Mouse (Mus musculus): ENCODE results near the gene Gm20716. TPM values are rescaled to one million over a fixed set of nuclear protein-coding genes. Genes with fewer than 3 reads are reported as not detected.

The Gm20716 gene
- polyA plus RNA-seq, 1 experiment from 2014 or later = 26.7 TPM

- ATAC-seq (no peak), DNase-seq (ENCODE audit: low spot score) (no peak)
- no peak overlapping the region for H3K27ac ChIP-seq (ENCODE audit: low read depth, low read length)
- 94% methylated on average over 2 of the region's 2 CpGs for WGBS
- peaks cover 11% of the 10 kb centered on the region for H3K4me1 ChIP-seq (ENCODE audit: control insufficient read depth, insufficient read depth, low read length)
- H3K9me3 ChIP-seq (replicated peaks; ENCODE audit: control insufficient read depth, low read length) = no peaks in the 10 kb centered on the region
- H3K9ac ChIP-seq (ENCODE audit: low read length) = no peak overlapping the region
- H3K4me3 ChIP-seq (ENCODE audit: low read depth, low read length) = no peak overlapping the region
- H3K36me3 ChIP-seq (ENCODE audit: control insufficient read depth, insufficient read depth, low read length) = peaks cover 17% of the 10 kb centered on the region
- H3K4me2 ChIP-seq (ENCODE audit: low read length) = no peak overlapping the region
- H3K27me3 ChIP-seq (replicated peaks; ENCODE audit: control insufficient read depth, insufficient read depth, low read length) = no peaks in the 10 kb centered on the region
These were observed 38.3 kb downstream of the Gm20716 start for GRCm38 (mm10) chr2:168191856-168192255.

DNA sequence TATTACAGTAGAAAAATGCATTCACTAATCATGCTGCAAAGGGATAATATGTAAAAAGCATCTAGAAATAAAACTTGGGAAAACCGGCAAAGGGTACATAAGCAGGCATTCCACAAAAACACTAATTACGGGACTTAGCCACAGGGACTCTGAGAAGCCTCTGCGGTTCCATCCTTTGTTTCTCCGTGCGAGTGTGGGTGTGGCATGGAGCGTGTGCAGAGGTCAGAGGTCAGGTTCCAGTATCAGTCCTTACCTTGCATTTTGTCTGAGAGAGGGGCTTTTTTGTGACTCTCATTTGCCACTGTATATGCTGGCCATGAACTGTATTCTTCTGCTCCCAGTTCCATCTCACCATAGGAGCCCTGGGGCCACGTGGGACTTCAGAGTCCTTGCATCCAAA is 54.2 kb downstream of the Gm20716 start:
- no peak overlapping the region for H3K4me2 ChIP-seq (ENCODE audit: low read length)
- peaks cover 26% of the 10 kb centered on the region for H3K36me3 ChIP-seq (ENCODE audit: control insufficient read depth, insufficient read depth, low read length)
- H3K27me3 ChIP-seq (replicated peaks; ENCODE audit: control insufficient read depth, insufficient read depth, low read length) = no peaks in the 10 kb centered on the region
- ATAC-seq = no peak
- no peak overlapping the region for H3K9ac ChIP-seq (ENCODE audit: low read length)
- H3K4me1 ChIP-seq (ENCODE audit: control insufficient read depth, insufficient read depth, low read length) = no peaks in the 10 kb centered on the region
- no peak overlapping the region for H3K27ac ChIP-seq (ENCODE audit: low read depth, low read length)
- no peak for DNase-seq (ENCODE audit: low spot score)
- H3K9me3 ChIP-seq (replicated peaks; ENCODE audit: control insufficient read depth, low read length) = no peaks in the 10 kb centered on the region
- WGBS = 29% methylated on average over 7 of the region's 7 CpGs
- H3K4me3 ChIP-seq (ENCODE audit: low read depth, low read length) = no peak overlapping the region

DNA sequence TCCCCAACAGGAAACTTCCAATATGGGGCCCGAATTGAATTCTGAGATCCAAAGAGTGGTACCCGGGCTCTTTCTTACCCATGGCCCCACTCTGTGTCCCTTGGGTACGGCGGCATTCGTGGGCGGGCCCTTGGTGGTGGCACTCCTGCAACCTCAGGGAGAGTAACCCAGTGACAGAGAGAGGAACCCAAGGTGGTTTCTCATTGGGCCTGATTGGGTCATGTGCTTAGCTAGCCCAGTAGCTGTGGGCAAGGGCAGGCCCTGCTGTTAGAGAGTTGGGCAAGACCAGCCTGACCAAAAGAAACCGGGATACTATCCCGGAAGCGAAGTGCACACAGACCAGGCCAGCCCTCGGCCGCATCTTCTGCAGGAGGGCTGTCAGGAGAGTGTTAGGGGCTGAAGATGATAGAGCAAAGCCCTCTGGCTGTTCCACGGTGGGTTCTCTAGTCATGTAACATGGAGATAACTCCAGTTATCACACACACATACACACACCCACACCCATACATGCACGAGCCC is 59.9 kb downstream of the Gm20716 start:
- ATAC-seq = no peak
- DNase-seq (ENCODE audit: low spot score) = no peak

GRCm38 (mm10) chr2:168169800-168170113 is 60.4 kb downstream of the Gm20716 start:
- WGBS = 3% methylated on average over 9 of the region's 9 CpGs
- no peak for ATAC-seq
- no peaks in the 10 kb centered on the region for H3K9me3 ChIP-seq (replicated peaks; ENCODE audit: control insufficient read depth, low read length)
- H3K4me3 ChIP-seq (ENCODE audit: low read depth, low read length) = no peak overlapping the region
- H3K27me3 ChIP-seq (replicated peaks; ENCODE audit: control insufficient read depth, insufficient read depth, low read length) = no peaks in the 10 kb centered on the region
- peaks cover 9% of the 10 kb centered on the region; the same call in 1 of the 2 replicates for H3K4me1 ChIP-seq (ENCODE audit: control insufficient read depth, insufficient read depth, low read length)
- H3K27ac ChIP-seq (ENCODE audit: low read depth, low read length) = no peak overlapping the region
- no peak overlapping the region for H3K9ac ChIP-seq (ENCODE audit: low read length)
- H3K4me2 ChIP-seq (ENCODE audit: low read length) = no peak overlapping the region
- no peak for DNase-seq (ENCODE audit: low spot score)
- H3K36me3 ChIP-seq (ENCODE audit: control insufficient read depth, insufficient read depth, low read length) = no peaks in the 10 kb centered on the region

More for the DNA sequence above, 59.9 kb downstream of the Gm20716 start:
- no peak overlapping the region for H3K4me2 ChIP-seq (ENCODE audit: low read length)
- peaks cover 9% of the 10 kb centered on the region; the same call in 1 of the 2 replicates for H3K4me1 ChIP-seq (ENCODE audit: control insufficient read depth, insufficient read depth, low read length)
- no peaks in the 10 kb centered on the region for H3K27me3 ChIP-seq (replicated peaks; ENCODE audit: control insufficient read depth, insufficient read depth, low read length)
- peaks cover 3% of the 10 kb centered on the region; the same call in 1 of the 2 replicates for H3K36me3 ChIP-seq (ENCODE audit: control insufficient read depth, insufficient read depth, low read length)
- H3K9me3 ChIP-seq (replicated peaks; ENCODE audit: control insufficient read depth, low read length) = no peaks in the 10 kb centered on the region
- H3K4me3 ChIP-seq (ENCODE audit: low read depth, low read length) = no peak overlapping the region
- H3K9ac ChIP-seq (ENCODE audit: low read length) = no peak overlapping the region
- H3K27ac ChIP-seq (ENCODE audit: low read depth, low read length) = no peak overlapping the region
- 14% methylated on average over 13 of the region's 13 CpGs for WGBS

DNA sequence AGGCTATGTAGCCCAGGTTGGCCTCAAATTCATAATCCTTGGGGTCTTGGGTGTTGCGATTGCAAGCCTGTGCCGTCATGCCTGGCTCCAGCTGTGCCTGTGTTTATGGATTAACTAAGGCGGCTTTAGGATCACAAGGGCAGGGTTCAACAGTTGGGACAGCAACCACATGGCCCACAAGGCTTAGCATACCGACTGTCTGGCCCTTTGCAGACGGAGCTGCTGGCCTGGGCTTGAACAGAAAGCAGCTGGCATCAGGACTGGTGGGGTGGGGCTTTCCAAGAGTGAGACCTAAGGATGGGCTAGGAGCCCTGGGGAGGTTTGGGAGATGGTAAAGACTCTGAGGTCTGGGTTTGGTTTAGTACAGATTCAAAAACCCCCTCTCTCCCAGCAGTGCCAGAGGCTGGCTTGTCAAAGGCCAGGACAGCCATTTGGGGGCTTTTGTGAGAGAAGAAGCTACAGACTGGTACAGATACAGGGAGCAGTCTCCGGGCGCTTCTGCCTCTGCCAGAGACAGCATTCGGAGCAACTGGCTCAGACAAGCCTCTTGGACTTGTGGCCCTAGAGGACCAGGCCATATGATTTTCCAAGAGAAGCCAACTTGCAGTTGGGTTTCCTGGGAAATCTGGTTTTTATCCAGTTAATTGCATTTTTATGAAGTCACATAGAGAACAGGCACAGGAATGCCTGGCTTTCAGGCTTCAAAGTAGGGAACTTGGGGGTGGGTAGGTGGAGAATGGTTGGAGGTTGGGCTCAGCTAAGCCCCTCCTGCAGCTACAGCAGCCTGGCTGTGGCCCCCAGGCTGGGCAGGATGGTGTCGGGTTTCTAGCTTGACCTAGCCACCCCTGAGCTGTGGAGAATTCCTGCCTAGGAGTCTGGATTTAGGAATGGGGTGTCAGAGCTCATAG is 61.0 kb downstream of the Gm20716 start:
- H3K4me2 ChIP-seq (ENCODE audit: low read length) = no peak overlapping the region
- H3K27me3 ChIP-seq (replicated peaks; ENCODE audit: control insufficient read depth, insufficient read depth, low read length) = no peaks in the 10 kb centered on the region
- H3K27ac ChIP-seq (ENCODE audit: low read depth, low read length) = no peak overlapping the region
- whole genome bisulfite sequencing = 31% methylated on average over 9 of the region's 9 CpGs
- peaks cover 9% of the 10 kb centered on the region; the same call in 1 of the 2 replicates for H3K4me1 ChIP-seq (ENCODE audit: control insufficient read depth, insufficient read depth, low read length)
- no peak for DNase-seq (ENCODE audit: low spot score)
- no peaks in the 10 kb centered on the region for H3K36me3 ChIP-seq (ENCODE audit: control insufficient read depth, insufficient read depth, low read length)
- no peak overlapping the region for H3K4me3 ChIP-seq (ENCODE audit: low read depth, low read length)
- no peak overlapping the region for H3K9ac ChIP-seq (ENCODE audit: low read length)
- peak; percentile 10; the same call in 1 of the 2 replicates for ATAC-seq
- H3K9me3 ChIP-seq (replicated peaks; ENCODE audit: control insufficient read depth, low read length) = no peaks in the 10 kb centered on the region

DNA sequence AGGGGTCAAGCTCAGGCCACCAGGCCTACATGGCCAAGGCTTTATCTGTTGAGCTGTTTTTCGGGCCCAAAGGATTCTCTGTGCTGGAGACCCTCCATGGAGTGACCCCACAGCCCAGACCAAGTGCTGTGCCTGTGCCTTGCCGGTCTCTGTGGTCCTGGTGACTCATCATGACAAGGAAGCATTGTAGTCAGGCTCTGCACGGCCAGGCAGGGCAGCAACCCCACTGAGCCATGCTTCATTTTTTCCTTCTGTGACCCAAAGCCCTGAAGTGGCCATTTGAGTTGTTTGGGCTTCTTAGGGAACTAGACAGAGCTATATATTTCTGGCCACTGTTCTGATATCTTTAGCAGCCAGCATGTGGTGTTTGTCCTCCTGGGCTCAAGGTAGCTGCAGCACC is 62.4 kb downstream of the Gm20716 start:
- no peaks in the 10 kb centered on the region for H3K27me3 ChIP-seq (replicated peaks; ENCODE audit: control insufficient read depth, insufficient read depth, low read length)
- no peak overlapping the region for H3K27ac ChIP-seq (ENCODE audit: low read depth, low read length)
- H3K4me1 ChIP-seq (ENCODE audit: control insufficient read depth, insufficient read depth, low read length) = peaks cover 9% of the 10 kb centered on the region; the same call in 1 of the 2 replicates
- no peaks in the 10 kb centered on the region for H3K36me3 ChIP-seq (ENCODE audit: control insufficient read depth, insufficient read depth, low read length)
- no peak for ATAC-seq
- H3K9ac ChIP-seq (ENCODE audit: low read length) = no peak overlapping the region
- H3K9me3 ChIP-seq (replicated peaks; ENCODE audit: control insufficient read depth, low read length) = no peaks in the 10 kb centered on the region
- DNase-seq (ENCODE audit: low spot score) = no peak
- H3K4me3 ChIP-seq (ENCODE audit: low read depth, low read length) = no peak overlapping the region
- no peak overlapping the region for H3K4me2 ChIP-seq (ENCODE audit: low read length)
- WGBS = 57% methylated on average over 3 of the region's 3 CpGs

- H3K4me1 ChIP-seq (ENCODE audit: control insufficient read depth, insufficient read depth, low read length) = peaks cover 9% of the 10 kb centered on the region
- H3K4me2 ChIP-seq (ENCODE audit: low read length) = no peak overlapping the region
- no peak overlapping the region for H3K9ac ChIP-seq (ENCODE audit: low read length)
- WGBS = 52% methylated on average over 21 of the region's 21 CpGs
- no peaks in the 10 kb centered on the region for H3K9me3 ChIP-seq (replicated peaks; ENCODE audit: control insufficient read depth, low read length)
- H3K36me3 ChIP-seq (ENCODE audit: control insufficient read depth, insufficient read depth, low read length) = no peaks in the 10 kb centered on the region
- no peak for ATAC-seq
- DNase-seq (ENCODE audit: low spot score) = no peak
- H3K27ac ChIP-seq (ENCODE audit: low read depth, low read length) = no peak overlapping the region
- no peak overlapping the region for H3K4me3 ChIP-seq (ENCODE audit: low read depth, low read length)
- H3K27me3 ChIP-seq (replicated peaks; ENCODE audit: control insufficient read depth, insufficient read depth, low read length) = no peaks in the 10 kb centered on the region
These were observed 63.3 kb downstream of the Gm20716 start for GRCm38 (mm10) chr2:168166750-168167460.

DNA sequence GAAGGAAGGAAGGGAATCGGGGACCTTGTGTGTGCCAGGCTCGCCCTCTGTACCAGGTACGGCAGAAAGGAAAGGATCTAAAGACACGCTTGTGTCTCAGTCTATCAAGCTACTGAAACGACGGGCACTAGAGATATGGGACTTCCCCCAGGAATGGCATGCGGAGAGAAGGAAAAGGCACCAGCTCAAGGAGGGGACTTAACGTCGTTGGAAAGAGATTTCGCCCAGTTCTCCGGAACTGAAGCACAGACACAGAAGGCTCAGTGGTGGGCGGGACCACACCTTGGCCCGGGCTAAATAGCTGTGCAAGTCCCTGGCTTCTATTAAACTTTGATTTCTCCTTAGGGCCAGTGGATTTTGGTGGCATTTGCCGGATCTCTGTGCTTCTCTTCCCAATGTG is 68.2 kb downstream of the Gm20716 start:
- H3K9me3 ChIP-seq (replicated peaks; ENCODE audit: control insufficient read depth, low read length) = no peaks in the 10 kb centered on the region
- peaks cover 7% of the 10 kb centered on the region; the same call in 1 of the 2 replicates for H3K4me1 ChIP-seq (ENCODE audit: control insufficient read depth, insufficient read depth, low read length)
- H3K4me2 ChIP-seq (ENCODE audit: low read length) = peak overlapping the region; percentile 44
- WGBS = 8% methylated on average over 14 of the region's 14 CpGs
- ATAC-seq (no peak), DNase-seq (ENCODE audit: low spot score) (no peak)
- H3K4me3 ChIP-seq (ENCODE audit: low read depth, low read length) = no peak overlapping the region
- peak overlapping the region; percentile 50; the same call in 1 of the 2 replicates for H3K9ac ChIP-seq (ENCODE audit: low read length)
- H3K36me3 ChIP-seq (ENCODE audit: control insufficient read depth, insufficient read depth, low read length) = no peaks in the 10 kb centered on the region
- no peak overlapping the region for H3K27ac ChIP-seq (ENCODE audit: low read depth, low read length)
- no peaks in the 10 kb centered on the region for H3K27me3 ChIP-seq (replicated peaks; ENCODE audit: control insufficient read depth, insufficient read depth, low read length)
